Mouse (Mus musculus): Measurements from ENCODE around the gene Syt1. TPM values are rescaled to one million over a fixed set of nuclear protein-coding genes. Genes with fewer than 3 reads are reported as not detected.

Syt1 gene
- polyA plus RNA-seq, 1 experiment from 2014 or later = 116 TPM

GRCm38 (mm10) chr10:108892441-108892840 is 118.3 kb downstream of the Syt1 start:
- Histone ChIP-seq H3K4me1 (replicated peaks; ENCODE audit: control insufficient read depth, insufficient read depth, low read length) (no peaks in the 10 kb centered on the region), H3K27me3 (ENCODE audit: control insufficient read depth, insufficient read depth, low read length) (no peaks in the 10 kb centered on the region), H3K36me3 (replicated peaks; ENCODE audit: control insufficient read depth, insufficient read depth) (no peaks in the 10 kb centered on the region), H3K4me2 (replicated peaks) (no peak overlapping the region), H3K4me3 (replicated peaks; ENCODE audit: low read length) (no peak overlapping the region), H3K9ac (no peak overlapping the region), H3K27ac (no peak overlapping the region), H3K9me3 (ENCODE audit: control insufficient read depth, low read length) (no peaks in the 10 kb centered on the region)
- no peak for ATAC-seq (ENCODE audit: low FRiP score)
- DNase-seq (ENCODE audit: low spot score) = no peak
- WGBS = 95% methylated on average over 1 of the region's 1 CpGs

GRCm38 (mm10) chr10:108889084-108889483 is 121.7 kb downstream of the Syt1 start:
- Histone ChIP-seq H3K27me3 (ENCODE audit: control insufficient read depth, insufficient read depth, low read length) (no peaks in the 10 kb centered on the region), H3K4me1 (replicated peaks; ENCODE audit: control insufficient read depth, insufficient read depth, low read length) (no peaks in the 10 kb centered on the region), H3K4me2 (replicated peaks) (no peak overlapping the region), H3K9ac (no peak overlapping the region), H3K36me3 (replicated peaks; ENCODE audit: control insufficient read depth, insufficient read depth) (no peaks in the 10 kb centered on the region), H3K4me3 (replicated peaks; ENCODE audit: low read length) (no peak overlapping the region), H3K27ac (no peak overlapping the region), H3K9me3 (ENCODE audit: control insufficient read depth, low read length) (no peaks in the 10 kb centered on the region)
- 80% methylated on average over 4 of the region's 4 CpGs for WGBS
- ATAC-seq (ENCODE audit: low FRiP score) = no peak
- no peak for DNase-seq (ENCODE audit: low spot score)

GRCm38 (mm10) chr10:108886781-108887180 is 124.0 kb downstream of the Syt1 start:
- Histone ChIP-seq H3K27me3 (ENCODE audit: control insufficient read depth, insufficient read depth, low read length) (no peaks in the 10 kb centered on the region), H3K9me3 (ENCODE audit: control insufficient read depth, low read length) (no peaks in the 10 kb centered on the region), H3K9ac (no peak overlapping the region), H3K4me3 (replicated peaks; ENCODE audit: low read length) (no peak overlapping the region), H3K36me3 (replicated peaks; ENCODE audit: control insufficient read depth, insufficient read depth) (no peaks in the 10 kb centered on the region), H3K4me1 (replicated peaks; ENCODE audit: control insufficient read depth, insufficient read depth, low read length) (no peaks in the 10 kb centered on the region), H3K4me2 (replicated peaks) (no peak overlapping the region), H3K27ac (no peak overlapping the region)
- no peak for ATAC-seq (ENCODE audit: low FRiP score)
- no peak for DNase-seq (ENCODE audit: low spot score)

- WGBS = 98% methylated on average over 1 of the region's 1 CpGs
- Histone ChIP-seq H3K27me3 (ENCODE audit: control insufficient read depth, insufficient read depth, low read length) (no peaks in the 10 kb centered on the region), H3K36me3 (replicated peaks; ENCODE audit: control insufficient read depth, insufficient read depth) (no peaks in the 10 kb centered on the region), H3K4me2 (replicated peaks) (no peak overlapping the region), H3K4me3 (replicated peaks; ENCODE audit: low read length) (no peak overlapping the region), H3K4me1 (replicated peaks; ENCODE audit: control insufficient read depth, insufficient read depth, low read length) (no peaks in the 10 kb centered on the region), H3K9me3 (ENCODE audit: control insufficient read depth, low read length) (no peaks in the 10 kb centered on the region), H3K9ac (no peak overlapping the region), H3K27ac (no peak overlapping the region)
- ATAC-seq (ENCODE audit: low FRiP score) (no peak), DNase-seq (ENCODE audit: low spot score) (no peak)
Observed at GRCm38 (mm10) chr10:108885769-108886168, 125.0 kb downstream of the Syt1 start.

- DNase-seq (ENCODE audit: low spot score) = no peak
- no peak overlapping the region for H3K4me2 ChIP-seq (replicated peaks)
- H3K27me3 ChIP-seq (ENCODE audit: control insufficient read depth, insufficient read depth, low read length) = no peaks in the 10 kb centered on the region
- H3K36me3 ChIP-seq (replicated peaks; ENCODE audit: control insufficient read depth, insufficient read depth) = no peaks in the 10 kb centered on the region
- no peak for ATAC-seq (ENCODE audit: low FRiP score)
- WGBS = 68% methylated on average over 1 of the region's 1 CpGs
- H3K4me1 ChIP-seq (replicated peaks; ENCODE audit: control insufficient read depth, insufficient read depth, low read length) = no peaks in the 10 kb centered on the region
- no peak overlapping the region for H3K4me3 ChIP-seq (replicated peaks; ENCODE audit: low read length)
- H3K27ac ChIP-seq = no peak overlapping the region
- no peaks in the 10 kb centered on the region for H3K9me3 ChIP-seq (ENCODE audit: control insufficient read depth, low read length)
- no peak overlapping the region for H3K9ac ChIP-seq
Observed at GRCm38 (mm10) chr10:108884520-108884919, 126.3 kb downstream of the Syt1 start.

- Histone ChIP-seq H3K4me2 (replicated peaks) (no peak overlapping the region), H3K4me1 (replicated peaks; ENCODE audit: control insufficient read depth, insufficient read depth, low read length) (no peaks in the 10 kb centered on the region), H3K9ac (no peak overlapping the region), H3K27me3 (ENCODE audit: control insufficient read depth, insufficient read depth, low read length) (no peaks in the 10 kb centered on the region), H3K4me3 (replicated peaks; ENCODE audit: low read length) (no peak overlapping the region), H3K27ac (no peak overlapping the region), H3K36me3 (replicated peaks; ENCODE audit: control insufficient read depth, insufficient read depth) (no peaks in the 10 kb centered on the region), H3K9me3 (ENCODE audit: control insufficient read depth, low read length) (no peaks in the 10 kb centered on the region)
- DNase-seq (ENCODE audit: low spot score) = no peak
- ATAC-seq (ENCODE audit: low FRiP score) = no peak
- 88% methylated on average over 2 of the region's 2 CpGs for WGBS
Observed at GRCm38 (mm10) chr10:108880372-108880771, 130.4 kb downstream of the Syt1 start.

- H3K9ac ChIP-seq = no peak overlapping the region
- no peaks in the 10 kb centered on the region for H3K4me1 ChIP-seq (replicated peaks; ENCODE audit: control insufficient read depth, insufficient read depth, low read length)
- no peak for DNase-seq (ENCODE audit: low spot score)
- no peak for ATAC-seq (ENCODE audit: low FRiP score)
- H3K4me3 ChIP-seq (replicated peaks; ENCODE audit: low read length) = no peak overlapping the region
- H3K4me2 ChIP-seq (replicated peaks) = no peak overlapping the region
- H3K9me3 ChIP-seq (ENCODE audit: control insufficient read depth, low read length) = no peaks in the 10 kb centered on the region
- no peaks in the 10 kb centered on the region for H3K27me3 ChIP-seq (ENCODE audit: control insufficient read depth, insufficient read depth, low read length)
- no peak overlapping the region for H3K27ac ChIP-seq
- WGBS = 82% methylated on average over 5 of the region's 5 CpGs
- H3K36me3 ChIP-seq (replicated peaks; ENCODE audit: control insufficient read depth, insufficient read depth) = no peaks in the 10 kb centered on the region
Observed at GRCm38 (mm10) chr10:108875730-108876129, 135.1 kb downstream of the Syt1 start.

- no peak overlapping the region for H3K9ac ChIP-seq
- WGBS = 78% methylated on average over 4 of the region's 4 CpGs
- no peak for DNase-seq (ENCODE audit: low spot score)
Observed at GRCm38 (mm10) chr10:108874687-108875086, 136.1 kb downstream of the Syt1 start.

GRCm38 (mm10) chr10:108872359-108872758 is 138.4 kb downstream of the Syt1 start:
- no peak for DNase-seq (ENCODE audit: low spot score)
- Histone ChIP-seq H3K4me1 (replicated peaks; ENCODE audit: control insufficient read depth, insufficient read depth, low read length) (peaks cover 1% of the 10 kb centered on the region; the same call in 1 of the 2 replicates), H3K27ac (no peak overlapping the region), H3K9ac (no peak overlapping the region), H3K4me2 (replicated peaks) (no peak overlapping the region), H3K36me3 (replicated peaks; ENCODE audit: control insufficient read depth, insufficient read depth) (no peaks in the 10 kb centered on the region), H3K27me3 (ENCODE audit: control insufficient read depth, insufficient read depth, low read length) (no peaks in the 10 kb centered on the region), H3K4me3 (replicated peaks; ENCODE audit: low read length) (no peak overlapping the region), H3K9me3 (ENCODE audit: control insufficient read depth, low read length) (no peaks in the 10 kb centered on the region)
- no peak for ATAC-seq (ENCODE audit: low FRiP score)
- 87% methylated on average over 6 of the region's 6 CpGs for WGBS

More at GRCm38 (mm10) chr10:108874687-108875086, 136.1 kb downstream of the Syt1 start:
- Histone ChIP-seq H3K27me3 (ENCODE audit: control insufficient read depth, insufficient read depth, low read length) (no peaks in the 10 kb centered on the region), H3K36me3 (replicated peaks; ENCODE audit: control insufficient read depth, insufficient read depth) (no peaks in the 10 kb centered on the region), H3K9me3 (ENCODE audit: control insufficient read depth, low read length) (no peaks in the 10 kb centered on the region), H3K4me2 (replicated peaks) (no peak overlapping the region), H3K4me1 (replicated peaks; ENCODE audit: control insufficient read depth, insufficient read depth, low read length) (no peaks in the 10 kb centered on the region), H3K4me3 (replicated peaks; ENCODE audit: low read length) (no peak overlapping the region), H3K27ac (no peak overlapping the region)
- ATAC-seq (ENCODE audit: low FRiP score) = no peak

GRCm38 (mm10) chr10:108870586-108870985 is 140.2 kb downstream of the Syt1 start:
- 70% methylated on average over 4 of the region's 4 CpGs for WGBS
- ATAC-seq (ENCODE audit: low FRiP score) (no peak), DNase-seq (ENCODE audit: low spot score) (no peak)
- H3K27ac ChIP-seq = no peak overlapping the region
- peaks cover 4% of the 10 kb centered on the region; the same call in 1 of the 2 replicates for H3K4me1 ChIP-seq (replicated peaks; ENCODE audit: control insufficient read depth, insufficient read depth, low read length)
- no peak overlapping the region for H3K4me3 ChIP-seq (replicated peaks; ENCODE audit: low read length)
- H3K9ac ChIP-seq = no peak overlapping the region
- no peaks in the 10 kb centered on the region for H3K36me3 ChIP-seq (replicated peaks; ENCODE audit: control insufficient read depth, insufficient read depth)
- no peaks in the 10 kb centered on the region for H3K27me3 ChIP-seq (ENCODE audit: control insufficient read depth, insufficient read depth, low read length)
- no peaks in the 10 kb centered on the region for H3K9me3 ChIP-seq (ENCODE audit: control insufficient read depth, low read length)
- H3K4me2 ChIP-seq (replicated peaks) = no peak overlapping the region

All from hindbrain, embryonic 14.5 days (tissue).